Mouse (Mus musculus): ENCODE data around the gene Pno1. TPM values are rescaled to one million over a fixed set of nuclear protein-coding genes. Genes with fewer than 3 reads are reported as not detected.
A peak's percentile ranks its signal among the peaks of the same experiment; 100 is the strongest.
"Not testable (repeated sequence)": the region's sequence is repeated elsewhere in the genome, so short reads cannot be mapped to it uniquely, and the experiment has no call there.

Pno1 gene
- 10 to 100 TPM; 43.3 to 45.4 TPM for total RNA-seq (2021)
- long read RNA-seq, experiment 1, transcript Pno1-201 (7 exons, 1,544 nt) = major isoform, 50 of 52 reads
- long read RNA-seq, experiment 1, partial matches to known transcripts = 2 of 52 reads
- long read RNA-seq, experiment 1, other reads (novel, unspliced or antisense) = 0 of 52 reads
- long read RNA-seq, experiment 2, transcript Pno1-201 (7 exons, 1,544 nt) = major isoform, 58 of 60 reads
- long read RNA-seq, experiment 2, partial matches to known transcripts = 0 of 60 reads
- long read RNA-seq, experiment 2, other reads (novel, unspliced or antisense) = 2 of 60 reads

- intact Hi-C loops (cut with DNase I; ENCODE audit: low total_unique reads) = loop anchor here (10.0 kb wide), 1 partner anchor 47 kb away; no protein-coding TSS in a partner anchor
- peak; percentile 98 for DNase-seq
Measured at GRCm38 (mm10) chr11:17211258-17212140, at the start of gene Pno1. Pno1 (minus strand) TSS chr11:17211568.

GRCm38 (mm10) chr11:17257861-17258260 is 46.5 kb upstream of the Pno1 start:
- peak; percentile 12 for DNase-seq

GRCm38 (mm10) chr11:17257443-17257842 is 46.1 kb upstream of the Pno1 start, which contains the start of gene C1d:
C1d (plus strand) TSS chr11:17257579.
- intact Hi-C loops (cut with DNase I; ENCODE audit: low total_unique reads) = no loop called here
- peak; percentile 96 for DNase-seq

More at GRCm38 (mm10) chr11:17257861-17258260, 46.5 kb upstream of the Pno1 start:
- intact Hi-C loops (cut with DNase I; ENCODE audit: low total_unique reads) = no loop called here

- intact Hi-C loops (cut with DNase I; ENCODE audit: low total_unique reads) = no loop called here
- DNase-seq = no peak
Measured at GRCm38 (mm10) chr11:17256813-17257365, 45.5 kb upstream of the Pno1 start.

DNA sequence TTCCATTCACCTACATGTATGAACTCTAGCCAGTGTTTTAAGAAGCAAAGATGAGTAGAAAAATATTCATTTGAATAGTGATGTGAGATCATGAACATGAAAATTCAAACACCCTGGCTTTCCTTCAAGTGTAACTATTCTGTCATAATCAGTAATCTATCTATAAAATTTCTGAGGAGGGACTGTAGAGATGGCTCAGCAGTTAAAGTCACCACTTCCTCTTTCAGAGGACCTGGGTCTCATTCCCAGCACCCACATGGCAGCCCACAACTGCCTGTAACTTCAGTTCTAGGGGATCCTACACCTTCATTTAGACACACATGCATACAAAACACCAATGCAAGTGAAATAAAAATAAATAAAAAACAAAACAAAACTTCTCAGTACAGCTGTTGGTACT is 37.3 kb upstream of the Pno1 start:
- no peak for DNase-seq
- intact Hi-C loops (cut with DNase I; ENCODE audit: low total_unique reads) = no loop called here

DNA sequence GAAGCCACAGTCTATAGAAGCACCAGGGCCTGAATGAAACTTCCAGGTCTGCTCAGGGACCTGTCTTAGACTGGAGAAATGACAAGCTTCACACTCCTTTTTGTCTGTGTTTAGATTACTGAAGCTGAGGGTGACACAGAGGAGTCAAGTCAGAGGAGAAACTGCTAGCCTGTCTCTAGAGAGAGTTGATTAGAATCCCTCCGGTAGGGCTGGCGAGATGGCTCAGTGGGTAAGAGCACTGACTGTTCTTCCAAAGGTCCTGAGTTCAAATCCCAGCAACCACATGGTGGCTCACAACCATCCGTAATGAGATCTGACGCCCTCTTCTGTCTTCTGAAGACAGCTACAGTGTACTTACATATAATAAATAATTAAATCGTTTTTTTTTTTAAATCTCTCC is 27.2 kb upstream of the Pno1 start:
- intact Hi-C loops (cut with DNase I; ENCODE audit: low total_unique reads); DNase-seq: not testable (repeated sequence)

DNA sequence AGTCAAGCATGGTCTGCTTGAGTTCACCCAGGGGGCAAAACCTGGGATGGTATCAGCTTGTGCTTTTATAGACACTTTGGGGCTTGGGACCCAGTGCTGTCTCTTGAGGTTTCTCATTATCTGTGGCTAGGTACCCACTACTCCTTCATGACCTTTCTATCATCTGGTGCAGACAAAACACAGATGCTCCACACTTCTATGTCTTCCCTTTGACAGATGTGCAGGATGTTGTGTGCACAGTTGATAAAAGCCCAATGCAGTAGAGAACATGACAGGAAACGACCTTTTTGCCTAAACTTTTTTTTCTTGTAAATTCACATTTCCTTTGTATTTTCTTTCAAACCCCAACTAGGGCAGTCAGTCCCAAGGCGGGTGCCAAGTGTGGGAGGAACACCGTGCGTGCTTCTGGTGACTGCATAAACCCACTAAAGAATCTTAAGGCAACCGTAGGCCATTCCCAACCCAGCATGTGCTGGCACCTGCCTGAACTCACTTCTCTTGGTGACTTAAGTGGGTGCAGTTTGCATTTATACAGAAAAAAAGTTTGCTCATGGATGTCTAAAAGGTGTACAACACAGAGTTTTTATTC is 25.2 kb upstream of the Pno1 start:
- intact Hi-C loops (cut with DNase I; ENCODE audit: low total_unique reads) = no loop called here

GRCm38 (mm10) chr11:17232792-17233191 is 21.4 kb upstream of the Pno1 start:
- no peak for DNase-seq
- intact Hi-C loops (cut with DNase I; ENCODE audit: low total_unique reads) = no loop called here

More for the DNA sequence above, 25.2 kb upstream of the Pno1 start:
- no peak for DNase-seq

- intact Hi-C loops (cut with DNase I; ENCODE audit: low total_unique reads) = no loop called here
Measured at GRCm38 (mm10) chr11:17221126-17221525, 9.8 kb upstream of the Pno1 start.

GRCm38 (mm10) chr11:17215475-17215874 is 4.1 kb upstream of the Pno1 start:
- DNase-seq = no peak
- intact Hi-C loops (cut with DNase I; ENCODE audit: low total_unique reads) = loop anchor here (10.0 kb wide), 1 partner anchor 51 kb away; no protein-coding TSS in a partner anchor

More at GRCm38 (mm10) chr11:17221126-17221525, 9.8 kb upstream of the Pno1 start:
- no peak for DNase-seq

DNA sequence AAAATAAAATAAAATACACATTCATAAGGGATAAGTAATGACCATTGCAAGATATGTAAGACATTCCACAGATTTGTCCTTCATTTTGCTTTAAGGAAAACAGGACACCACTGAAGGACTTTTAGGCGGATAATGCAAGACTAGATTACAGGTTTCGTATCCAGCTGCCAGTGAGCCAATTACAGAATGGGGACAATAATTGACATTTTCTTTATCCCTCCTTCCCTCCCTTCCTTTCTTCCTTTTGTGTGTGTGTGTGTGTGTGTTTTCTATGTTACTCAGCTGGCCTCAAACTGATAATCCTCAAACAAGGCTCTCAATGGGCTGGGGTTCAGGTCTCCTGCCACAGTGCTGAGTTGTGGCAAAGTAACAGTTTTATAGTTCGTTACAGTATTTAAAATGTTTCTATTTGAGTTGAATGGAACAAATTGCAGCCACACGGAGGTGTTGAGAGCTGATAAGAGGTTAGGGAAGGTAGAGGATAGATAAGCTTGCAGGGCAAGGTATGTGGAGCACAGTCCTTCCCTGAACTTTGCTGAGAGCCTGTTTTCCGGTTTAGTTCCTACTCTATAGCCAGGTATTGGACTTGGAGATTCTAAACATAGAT is 1.6 kb upstream of the Pno1 start:
- DNase-seq = no peak
- intact Hi-C loops (cut with DNase I; ENCODE audit: low total_unique reads) = loop anchor here (10.0 kb wide), 1 partner anchor 48 kb away; no protein-coding TSS in a partner anchor

DNA sequence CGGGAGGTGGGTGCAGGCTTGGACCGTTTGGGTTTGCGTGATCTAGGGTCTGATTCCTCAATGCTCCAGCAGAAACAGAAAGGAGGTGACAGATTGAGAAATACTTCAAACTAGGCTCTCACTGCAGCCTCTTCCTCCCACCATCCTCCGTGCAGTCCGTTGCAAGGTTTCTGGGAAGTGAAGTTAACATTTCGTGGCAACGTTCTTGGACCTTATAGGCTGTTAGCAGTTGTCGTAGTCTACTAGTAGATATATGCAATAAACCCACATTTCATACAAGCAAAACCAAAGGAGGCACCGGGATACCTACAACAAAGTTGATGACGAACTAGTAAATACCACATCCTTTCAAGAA is 750 bp upstream of the Pno1 start:
- DNase-seq = no peak
- intact Hi-C loops (cut with DNase I; ENCODE audit: low total_unique reads) = loop anchor here (10.0 kb wide), 1 partner anchor 47 kb away; no protein-coding TSS in a partner anchor

GRCm38 (mm10) chr11:17202481-17202880 is 8.9 kb downstream of the Pno1 start:
- intact Hi-C loops (cut with DNase I; ENCODE audit: low total_unique reads) = loop anchor here (10.0 kb wide), 1 partner anchor 118 kb away; no protein-coding TSS in a partner anchor
- DNase-seq = no peak

- intact Hi-C loops (cut with DNase I; ENCODE audit: low total_unique reads) = loop anchor here (10.0 kb wide), 1 partner anchor 116 kb away; no protein-coding TSS in a partner anchor
- no peak for DNase-seq
Measured at GRCm38 (mm10) chr11:17200936-17201335, 10.4 kb downstream of the Pno1 start.

DNA sequence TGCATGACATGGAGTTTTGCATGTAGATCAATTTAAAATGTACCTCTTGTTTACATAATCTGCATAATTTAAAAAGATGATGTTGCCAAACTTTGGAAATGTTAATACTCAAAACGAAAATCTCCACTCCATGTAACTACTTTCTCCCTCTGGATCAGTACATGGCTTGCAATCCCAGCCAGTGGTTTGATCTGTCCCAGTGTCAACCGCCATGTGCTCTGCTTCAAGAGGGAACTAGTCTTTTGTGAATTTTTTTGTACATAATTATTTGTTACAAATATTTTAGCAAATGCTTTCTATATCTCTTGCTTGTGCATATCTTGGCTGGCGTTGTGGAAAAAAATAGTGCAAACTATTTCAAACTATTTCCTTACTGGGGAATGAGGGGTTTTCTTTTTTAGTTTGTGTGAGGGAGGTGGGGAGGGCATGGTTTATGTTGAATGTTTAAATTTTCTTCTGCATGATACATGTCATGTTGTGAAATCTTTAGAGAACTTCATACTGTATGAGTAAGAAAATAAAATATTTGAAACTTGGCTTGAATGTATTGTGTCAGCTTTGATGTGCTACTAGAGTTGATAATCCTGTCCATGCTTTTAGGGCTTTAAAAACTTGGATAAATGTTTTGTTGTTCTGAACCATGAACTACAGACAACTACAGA is 11.4 kb downstream of the Pno1 start:
- intact Hi-C loops (cut with DNase I; ENCODE audit: low total_unique reads) = loop anchor here (10.0 kb wide), 1 partner anchor 115 kb away; no protein-coding TSS in a partner anchor
- no peak for DNase-seq

DNA sequence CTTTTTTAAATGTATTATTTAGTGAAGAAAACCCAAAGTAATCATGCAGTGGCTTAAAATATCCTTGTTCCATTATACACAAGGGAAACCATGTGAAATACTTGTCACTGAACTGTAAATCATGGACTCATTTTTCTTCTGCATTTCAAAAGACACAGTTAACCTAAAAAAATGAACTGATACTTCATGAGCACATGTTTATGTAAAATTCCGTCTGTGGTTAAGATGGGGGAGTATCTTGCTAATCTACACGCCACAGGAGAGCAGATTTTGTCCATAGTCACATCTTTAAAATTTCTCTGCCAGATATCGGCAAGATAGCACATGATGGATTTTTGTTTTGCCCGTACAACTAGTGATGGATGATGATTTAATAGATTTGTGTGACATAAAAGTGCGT is 12.2 kb downstream of the Pno1 start:
- intact Hi-C loops (cut with DNase I; ENCODE audit: low total_unique reads) = no loop called here

DNA sequence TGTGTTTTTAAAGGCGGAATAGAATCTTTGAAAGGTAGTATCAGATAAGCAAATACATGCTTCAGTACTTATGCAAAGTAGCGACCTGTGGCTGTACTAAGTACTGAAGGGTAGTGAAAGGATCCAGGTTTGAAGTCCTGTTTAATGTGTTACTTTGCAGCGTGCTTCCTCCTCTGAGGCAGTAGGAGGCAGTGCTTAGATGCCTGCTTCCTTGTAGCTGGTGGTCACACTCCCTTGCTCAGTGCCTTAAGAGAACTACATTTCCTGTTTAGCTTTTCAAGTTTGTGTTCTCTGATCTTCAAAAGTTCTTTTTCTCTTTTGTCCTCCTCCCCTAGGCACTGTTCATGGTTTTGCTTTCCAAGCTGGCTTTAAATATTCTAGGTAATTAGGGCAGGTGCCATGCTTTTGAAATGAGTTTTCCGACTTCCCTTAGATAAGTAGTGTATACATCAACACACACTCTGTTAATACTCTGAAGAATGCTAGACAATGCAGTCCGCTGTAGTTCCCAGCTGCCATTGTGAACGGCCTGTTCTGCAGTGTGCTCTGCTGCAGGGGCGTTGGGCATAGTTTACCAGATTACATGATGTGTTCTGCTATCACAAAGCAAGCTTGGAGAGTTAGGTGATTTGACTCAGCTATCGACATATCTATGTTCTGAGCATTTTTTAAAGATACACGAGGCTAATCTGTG is 19.1 kb downstream of the Pno1 start:
- no peak for DNase-seq
- intact Hi-C loops (cut with DNase I; ENCODE audit: low total_unique reads) = no loop called here

More for the DNA sequence above, 12.2 kb downstream of the Pno1 start:
- no peak for DNase-seq

GRCm38 (mm10) chr11:17188786-17189185 is 22.6 kb downstream of the Pno1 start:
- no peak for DNase-seq
- intact Hi-C loops (cut with DNase I; ENCODE audit: low total_unique reads) = no loop called here
